Mouse (Mus musculus) Muller cell, postnatal 12 days (primary cell): ENCODE results near the gene Eif4g2.
A peak's percentile ranks its signal among the peaks of the same experiment; 100 is the strongest.

Source experiments
- DNase-seq: peaks from one replicate; pipeline ENCODE4 v3.0.0-alpha.2; 2015; ENCODE audit errors: inconsistent ontology term

Eif4g2 gene

GRCm38 (mm10) chr7:111069439-111070166 is 13.2 kb downstream of the Eif4g2 start:
- DNase-seq: no peak

- DNase-seq: no peak
These were observed 14.6 kb downstream of the Eif4g2 start for GRCm38 (mm10) chr7:111068181-111068580.

GRCm38 (mm10) chr7:111062971-111063370 is 19.9 kb downstream of the Eif4g2 start:
- DNase-seq: no peak

GRCm38 (mm10) chr7:111059527-111059926 is 23.3 kb downstream of the Eif4g2 start:
- no peak for DNase-seq

- no peak for DNase-seq
These were observed 26.7 kb downstream of the Eif4g2 start for GRCm38 (mm10) chr7:111055984-111056657.

- DNase-seq: no peak
These were observed 27.6 kb downstream of the Eif4g2 start for GRCm38 (mm10) chr7:111055221-111055620.

GRCm38 (mm10) chr7:111049652-111050421 is 33.0 kb downstream of the Eif4g2 start:
- no peak for DNase-seq

- no peak for DNase-seq
These were observed 33.9 kb downstream of the Eif4g2 start for GRCm38 (mm10) chr7:111048920-111049319.

GRCm38 (mm10) chr7:111029046-111029553 is 53.7 kb downstream of the Eif4g2 start:
- DNase-seq: no peak

GRCm38 (mm10) chr7:111028281-111029045 is 54.4 kb downstream of the Eif4g2 start, which contains the start of gene Ctr9:
Ctr9 (plus strand) TSS chr7:111028951.
- DNase-seq: peak; percentile 95

GRCm38 (mm10) chr7:111024912-111025311 is 57.9 kb downstream of the Eif4g2 start:
- DNase-seq: no peak

GRCm38 (mm10) chr7:111024068-111024594 is 58.7 kb downstream of the Eif4g2 start:
- DNase-seq: peak; percentile 86

- DNase-seq: peak; percentile 31
These were observed 62.0 kb downstream of the Eif4g2 start for GRCm38 (mm10) chr7:111020814-111021213.
